Mouse (Mus musculus) embryo, embryonic 10 days (tissue): Measurements from ENCODE around the gene Eps15.

Source experiments
- DNase-seq: peaks from one replicate; pipeline ENCODE4 v3.0.0-alpha.2; 2015; ENCODE audit warnings: low spot score

Eps15 gene

GRCm38 (mm10) chr4:109433641-109434040 is 153.6 kb downstream of the Eps15 start:
- DNase-seq, result no peak

- no peak for DNase-seq
These were observed 154.2 kb downstream of the Eps15 start for GRCm38 (mm10) chr4:109434256-109434655.
